In the genomic region with DNA sequence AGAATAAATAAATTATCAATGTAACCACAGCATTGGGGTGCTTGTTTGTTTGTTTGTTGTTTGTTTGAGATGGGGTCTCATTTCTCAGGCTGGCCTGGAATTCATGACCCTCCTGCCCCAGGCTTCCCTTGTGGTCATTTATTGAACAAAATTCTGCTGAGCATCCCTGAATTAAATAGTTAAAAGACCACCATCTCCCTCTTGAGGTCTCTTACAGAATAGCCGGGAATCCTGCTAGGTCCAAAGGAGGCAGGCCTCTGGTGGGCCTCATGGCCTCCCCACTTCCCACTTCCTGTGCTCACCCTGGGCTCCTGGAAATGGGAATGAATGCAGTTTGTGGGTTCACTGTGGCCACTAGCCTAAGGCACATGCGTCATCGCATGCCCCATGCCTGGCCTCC, we compare ENCODE assay signal across 20 mouse cellular contexts. TPM values are rescaled to one million over a fixed set of nuclear protein-coding genes. Genes with fewer than 3 reads are reported as not detected.
A peak's percentile ranks its signal among the peaks of the same experiment; 100 is the strongest.
DNase-seq lines count a peak whose midpoint lies in the region; ATAC-seq and TF ChIP-seq lines count a peak whose summit lies in the region.
"Had no signal": no experiment of that assay in that cellular context is flagged by ENCODE, and none has a peak within 500 bp of the region (broad histone marks: within the 10 kb centered on the region; RNA-seq: fewer than 3 reads in every experiment).

No protein-coding gene starts in this region.

- peaks cover 21% of the 10 kb centered on the region for H3K4me1 ChIP-seq in kidney, embryonic 14.5 days (ENCODE audit: control insufficient read depth, insufficient read depth, low read length)
- H3K4me1 ChIP-seq in midbrain, postnatal 0 days (ENCODE audit: insufficient read depth, low read length): no peaks in the 10 kb centered on the region
- no peaks in the 10 kb centered on the region for H3K4me1 ChIP-seq in midbrain, embryonic 15.5 days
- H3K4me1 ChIP-seq: hindbrain, embryonic 15.5 days had no signal

- intact Hi-C loops in gastrocnemius, postnatal 14 days (cut with DNase I; ENCODE audit: low total_unique reads): no loop called here

- peak; percentile 37 for ATAC-seq in kidney, embryonic 14.5 days (ENCODE audit: low FRiP score, low TSS enrichment)
- ATAC-seq in midbrain, postnatal 0 days (ENCODE audit: low FRiP score): no peak
- no peak for ATAC-seq in midbrain, embryonic 15.5 days (replicated peaks)
- ATAC-seq: forebrain, embryonic 16.5 days had no signal

- WGBS in kidney, embryonic 14.5 days: 60% methylated on average over 3 of the region's 3 CpGs
- 60% methylated on average over 3 of the region's 3 CpGs for WGBS in midbrain, postnatal 0 days
- 61% methylated on average over 3 of the region's 3 CpGs for WGBS in midbrain, embryonic 15.5 days

- H3K9me3 ChIP-seq in kidney, embryonic 14.5 days (ENCODE audit: control insufficient read depth, low read length): no peaks in the 10 kb centered on the region
- no peaks in the 10 kb centered on the region for H3K9me3 ChIP-seq in midbrain, postnatal 0 days (ENCODE audit: low read length)
- H3K9me3 ChIP-seq in midbrain, embryonic 15.5 days: no peaks in the 10 kb centered on the region
- H3K9me3 ChIP-seq: heart, embryonic 12.5 days; hindbrain, embryonic 15.5 days; megakaryocyte, embryonic 14.5 days had no signal

- TF ChIP-seq CTCF in midbrain, postnatal 0 days (IDR thresholded peaks at IDR 0.05): peak; percentile 60

- no peak overlapping the region for H3K4me2 ChIP-seq in kidney, embryonic 14.5 days (replicated peaks; ENCODE audit: low read depth, low read length)
- H3K4me2 ChIP-seq in midbrain, postnatal 0 days (ENCODE audit: low read depth, low read length, poor library complexity, severe bottlenecking): no peak overlapping the region
- H3K4me2 ChIP-seq in midbrain, embryonic 15.5 days: no peak overlapping the region
- H3K4me2 ChIP-seq: heart, embryonic 12.5 days; hindbrain, embryonic 15.5 days had no signal

- no peak overlapping the region for H3K27ac ChIP-seq in kidney, embryonic 14.5 days (ENCODE audit: low read depth, low read length)
- no peak overlapping the region for H3K27ac ChIP-seq in midbrain, postnatal 0 days (ENCODE audit: low read depth, low read length)
- H3K27ac ChIP-seq in midbrain, embryonic 15.5 days: no peak overlapping the region
- H3K27ac ChIP-seq: hindbrain, embryonic 15.5 days had no signal

- DNase-seq in kidney, adult 9 months: no peak
- peak; percentile 59 for DNase-seq in midbrain, postnatal 0 days (ENCODE audit: low spot score)
- DNase-seq in embryo, embryonic 10.5 days (ENCODE audit: low spot score): peak; percentile 69
- DNase-seq in cerebellum, postnatal 36 days: no peak
- DNase-seq in gastrocnemius, postnatal 14 days: no peak
- DNase-seq: adrenal gland, postnatal 36 days; cerebellum, postnatal 14 days; gastrocnemius, postnatal 36 days; kidney, postnatal 25 days; layer of hippocampus, postnatal 36 days; left cerebral cortex, postnatal 4 days; lung, adult 2 months; right cerebral cortex, postnatal 14 days had no signal

- H3K27me3 ChIP-seq in kidney, embryonic 14.5 days (ENCODE audit: control insufficient read depth, insufficient read depth, low read length): no peaks in the 10 kb centered on the region
- H3K27me3 ChIP-seq in midbrain, postnatal 0 days (ENCODE audit: insufficient read depth, low read length): no peaks in the 10 kb centered on the region
- no peaks in the 10 kb centered on the region for H3K27me3 ChIP-seq in midbrain, embryonic 15.5 days (replicated peaks)
- H3K27me3 ChIP-seq: heart, embryonic 12.5 days; hindbrain, embryonic 15.5 days had no signal

- H3K4me3 ChIP-seq in kidney, embryonic 14.5 days (ENCODE audit: low read length): no peak overlapping the region
- H3K4me3 ChIP-seq in midbrain, postnatal 0 days (ENCODE audit: low read depth, low read length): no peak overlapping the region
- H3K4me3 ChIP-seq in midbrain, embryonic 15.5 days: no peak overlapping the region
- H3K4me3 ChIP-seq: heart, embryonic 12.5 days; hindbrain, embryonic 15.5 days; megakaryocyte, embryonic 14.5 days; myocyte had no signal

- no peak overlapping the region for H3K9ac ChIP-seq in kidney, embryonic 14.5 days (ENCODE audit: low read depth, low read length)
- H3K9ac ChIP-seq in midbrain, postnatal 0 days (replicated peaks; ENCODE audit: low read length, poor library complexity, severe bottlenecking): no peak overlapping the region
- H3K9ac ChIP-seq in midbrain, embryonic 15.5 days: no peak overlapping the region
- H3K9ac ChIP-seq: heart, embryonic 12.5 days; hindbrain, embryonic 15.5 days had no signal

- no peaks in the 10 kb centered on the region for H3K36me3 ChIP-seq in kidney, embryonic 14.5 days (ENCODE audit: control insufficient read depth, insufficient read depth, low read length)
- H3K36me3 ChIP-seq in midbrain, postnatal 0 days (ENCODE audit: insufficient read depth, low read length): no peaks in the 10 kb centered on the region
- no peaks in the 10 kb centered on the region for H3K36me3 ChIP-seq in midbrain, embryonic 15.5 days (replicated peaks)
- H3K36me3 ChIP-seq: heart, embryonic 12.5 days; hindbrain, embryonic 15.5 days had no signal

RNA-seq across cellular contexts. Expression of gene H1f0, which starts 9.4 kb away (rescaled TPM):
- polyA plus RNA-seq in kidney, embryonic 14.5 days (2014; fragmentation: Nextera tagmentation; extraction: Ambion mirVana): 137 and 306 TPM in 2 replicates
- 132 and 136 TPM in 2 replicates for total RNA-seq in midbrain, postnatal 0 days (2014; rRNA removed)
- polyA plus RNA-seq in midbrain, postnatal 0 days (2015; fragmentation: Nextera tagmentation; extraction: Ambion mirVana): 135 and 144 TPM in 2 replicates
- 183 and 198 TPM in 2 replicates for polyA plus RNA-seq in midbrain, embryonic 15.5 days (2015; fragmentation: Nextera tagmentation; extraction: Ambion mirVana)
- total RNA-seq in gastrocnemius, postnatal 14 days (2021): 100 to 1,000 TPM; 129 to 164 TPM

RNA-seq across cellular contexts. Expression of gene Galr3, which starts 22.8 kb away (rescaled TPM):
- polyA plus RNA-seq in kidney, embryonic 14.5 days (2014; fragmentation: Nextera tagmentation; extraction: Ambion mirVana): 0.28 TPM in 1 of 2 replicates, not detected in the other
- total RNA-seq in midbrain, postnatal 0 days (2014; rRNA removed): 3.3 and 3.9 TPM in 2 replicates
- polyA plus RNA-seq in midbrain, postnatal 0 days (2015; fragmentation: Nextera tagmentation; extraction: Ambion mirVana): 0.25 and 0.32 TPM in 2 replicates
- not detected in 2 replicates for polyA plus RNA-seq in midbrain, embryonic 15.5 days (2015; fragmentation: Nextera tagmentation; extraction: Ambion mirVana)
- under 1 TPM in 1 of 2 experiments, not detected in 1; 0.23 TPM for total RNA-seq in gastrocnemius, postnatal 14 days (2021)
- total RNA-seq: gastrocnemius, postnatal 36 days; layer of hippocampus, postnatal 36 days had no signal
- polyA plus RNA-seq: forebrain, embryonic 16.5 days; heart, embryonic 12.5 days had no signal

RNA-seq across cellular contexts. Expression of gene Ankrd54, which starts 43.8 kb away (rescaled TPM):
- polyA plus RNA-seq in kidney, embryonic 14.5 days (2014; fragmentation: Nextera tagmentation; extraction: Ambion mirVana): 48.6 and 54.2 TPM in 2 replicates
- 53.5 and 57.5 TPM in 2 replicates for total RNA-seq in midbrain, postnatal 0 days (2014; rRNA removed)
- polyA plus RNA-seq in midbrain, postnatal 0 days (2015; fragmentation: Nextera tagmentation; extraction: Ambion mirVana): 44.5 and 45.5 TPM in 2 replicates
- polyA plus RNA-seq in midbrain, embryonic 15.5 days (2015; fragmentation: Nextera tagmentation; extraction: Ambion mirVana): 61.0 and 64.3 TPM in 2 replicates
- 1 to 10 TPM; 5.4 to 6.1 TPM for total RNA-seq in gastrocnemius, postnatal 14 days (2021)

RNA-seq across cellular contexts. Expression of gene Eif3l, which starts 56.1 kb away (rescaled TPM):
- polyA plus RNA-seq in kidney, embryonic 14.5 days (2014; fragmentation: Nextera tagmentation; extraction: Ambion mirVana): 207 and 265 TPM in 2 replicates
- 197 and 205 TPM in 2 replicates for total RNA-seq in midbrain, postnatal 0 days (2014; rRNA removed)
- 160 and 168 TPM in 2 replicates for polyA plus RNA-seq in midbrain, postnatal 0 days (2015; fragmentation: Nextera tagmentation; extraction: Ambion mirVana)
- 165 and 167 TPM in 2 replicates for polyA plus RNA-seq in midbrain, embryonic 15.5 days (2015; fragmentation: Nextera tagmentation; extraction: Ambion mirVana)
- 10 to 100 TPM; 65.8 to 69.7 TPM for total RNA-seq in gastrocnemius, postnatal 14 days (2021)

Comparison
In these comparisons a context has a peak if more than half of its experiments do, and no peak if none do; other contexts are left out.
1. DNase-seq: peak in midbrain, postnatal 0 days (single experiment) and embryo, embryonic 10.5 days (single experiment); none in kidney, adult 9 months (single experiment), cerebellum, postnatal 36 days (0 of 2) and gastrocnemius, postnatal 14 days (single experiment).